Comparison of ENCODE assay signal across 8 mouse cellular contexts in genomic region chr8:122269404-122269803, GRCm38 (mm10). TPM values are rescaled to one million over a fixed set of nuclear protein-coding genes. Genes with fewer than 3 reads are reported as not detected.
A peak's percentile ranks its signal among the peaks of the same experiment; 100 is the strongest.
DNase-seq lines count a peak whose midpoint lies in the region; ATAC-seq lines count a peak whose summit lies in the region.

No protein-coding gene starts in this region.

- no peaks in the 10 kb centered on the region for H3K36me3 ChIP-seq in hindbrain, embryonic 14.5 days (replicated peaks; ENCODE audit: control insufficient read depth, insufficient read depth)

- no peaks in the 10 kb centered on the region for H3K9me3 ChIP-seq in hindbrain, embryonic 14.5 days (ENCODE audit: control insufficient read depth, low read length)

- H3K27me3 ChIP-seq in hindbrain, embryonic 14.5 days (ENCODE audit: control insufficient read depth, insufficient read depth, low read length): 0 out of 2 replicates have a peak, but pooled peaks cover 3% of the 10 kb centered on the region

- ATAC-seq in hindbrain, embryonic 14.5 days (ENCODE audit: low FRiP score): peak; percentile 56

- H3K4me3 ChIP-seq in hindbrain, embryonic 14.5 days (replicated peaks; ENCODE audit: low read length): peak overlapping the region; percentile 32

- H3K4me2 ChIP-seq in hindbrain, embryonic 14.5 days (replicated peaks): peak overlapping the region; percentile 61

- peak overlapping the region; percentile 52 for H3K9ac ChIP-seq in hindbrain, embryonic 14.5 days

- peak; percentile 82 for DNase-seq in R1 (ENCODE audit: low read depth, low spot score)
- peak; percentile 87 for DNase-seq in cerebellum, adult 8-10 months
- peak; percentile 84 for DNase-seq in forelimb bud, embryonic 11.5 days (ENCODE audit: low read depth, low spot score)
- peak; percentile 81 for DNase-seq in hindbrain, embryonic 14.5 days (ENCODE audit: low spot score)
- peak; percentile 67 for DNase-seq in left cerebral cortex, adult 11 months (ENCODE audit: low spot score)
- DNase-seq in lung, postnatal 36 days: peak; percentile 78
- peak; percentile 79 for DNase-seq in right cerebral cortex, adult 18-20 months
- DNase-seq in urinary bladder, postnatal 14 days (ENCODE audit: low spot score): peak; percentile 80

- WGBS in hindbrain, embryonic 14.5 days: 6% methylated on average over 21 of the region's 21 CpGs

- H3K27ac ChIP-seq in hindbrain, embryonic 14.5 days: no peak overlapping the region

- no peaks in the 10 kb centered on the region; the same call in none of the 2 replicates for H3K4me1 ChIP-seq in hindbrain, embryonic 14.5 days (replicated peaks; ENCODE audit: control insufficient read depth, insufficient read depth, low read length)

RNA-seq across cellular contexts. Expression of gene Zfpm1, which starts 12.5 kb away (rescaled TPM):
- polyA plus RNA-seq in hindbrain, embryonic 14.5 days (2014; fragmentation: Nextera tagmentation; extraction: Ambion mirVana): 1.8 and 2.0 TPM in 2 replicates
